Mouse (Mus musculus): Measurements from ENCODE around the gene Akap13. TPM values are rescaled to one million over a fixed set of nuclear protein-coding genes. Genes with fewer than 3 reads are reported as not detected.

Gene Akap13
- polyA plus RNA-seq, 1 experiment from 2014 or later, result 33.4 TPM

- Histone ChIP-seq H3K27ac (no peak overlapping the region), H3K4me2 (no peak overlapping the region), H3K9me3 (replicated peaks) (no peaks in the 10 kb centered on the region), H3K4me1 (replicated peaks) (no peaks in the 10 kb centered on the region), H3K4me3 (replicated peaks) (no peak overlapping the region), H3K9ac (no peak overlapping the region), H3K27me3 (no peaks in the 10 kb centered on the region), H3K36me3 (peaks cover 53% of the 10 kb centered on the region)
- WGBS (ENCODE audit: insufficient replicate concordance), result 83% methylated on average over 3 of the region's 3 CpGs
- DNase-seq (no peak), ATAC-seq (ENCODE audit: low read depth) (no peak)
These were observed 229.6 kb downstream of the Akap13 start for GRCm38 (mm10) chr7:75684976-75685375.

- H3K27me3 ChIP-seq, result no peaks in the 10 kb centered on the region
- DNase-seq, result no peak
- H3K27ac ChIP-seq, result no peak overlapping the region
- ATAC-seq (ENCODE audit: low read depth), result 0 out of 2 replicates have a peak, but pooled peaks have one; percentile 43
- no peaks in the 10 kb centered on the region for H3K4me1 ChIP-seq (replicated peaks)
- WGBS (ENCODE audit: insufficient replicate concordance), result 44% methylated on average over 7 of the region's 7 CpGs
- H3K9me3 ChIP-seq (replicated peaks), result no peaks in the 10 kb centered on the region
- no peak overlapping the region for H3K4me2 ChIP-seq
- peaks cover 56% of the 10 kb centered on the region for H3K36me3 ChIP-seq
- H3K4me3 ChIP-seq (replicated peaks), result no peak overlapping the region
- H3K9ac ChIP-seq, result no peak overlapping the region
These were observed 230.9 kb downstream of the Akap13 start for GRCm38 (mm10) chr7:75686046-75686826.

GRCm38 (mm10) chr7:75686827-75687164 is 231.5 kb downstream of the Akap13 start:
- ATAC-seq (ENCODE audit: low read depth), result no peak
- H3K4me2 ChIP-seq, result no peak overlapping the region
- H3K9me3 ChIP-seq (replicated peaks), result no peaks in the 10 kb centered on the region
- no peak for DNase-seq
- H3K27me3 ChIP-seq, result no peaks in the 10 kb centered on the region
- peaks cover 56% of the 10 kb centered on the region for H3K36me3 ChIP-seq
- 66% methylated on average over 1 of the region's 1 CpGs for WGBS (ENCODE audit: insufficient replicate concordance)
- no peak overlapping the region for H3K4me3 ChIP-seq (replicated peaks)
- no peak overlapping the region for H3K9ac ChIP-seq
- no peak overlapping the region for H3K27ac ChIP-seq
- H3K4me1 ChIP-seq (replicated peaks), result no peaks in the 10 kb centered on the region

- H3K4me3 ChIP-seq (replicated peaks), result no peak overlapping the region
- no peaks in the 10 kb centered on the region for H3K27me3 ChIP-seq
- ATAC-seq (ENCODE audit: low read depth) (no peak), DNase-seq (no peak)
- no peak overlapping the region for H3K4me2 ChIP-seq
- no peak overlapping the region for H3K27ac ChIP-seq
- no peaks in the 10 kb centered on the region for H3K4me1 ChIP-seq (replicated peaks)
- no peak overlapping the region for H3K9ac ChIP-seq
- H3K9me3 ChIP-seq (replicated peaks), result no peaks in the 10 kb centered on the region
- WGBS (ENCODE audit: insufficient replicate concordance), result 86% methylated on average over 3 of the region's 3 CpGs
- peaks cover 57% of the 10 kb centered on the region for H3K36me3 ChIP-seq
These were observed 232.8 kb downstream of the Akap13 start for GRCm38 (mm10) chr7:75688144-75688543.

- H3K36me3 ChIP-seq, result peaks cover 53% of the 10 kb centered on the region
- no peaks in the 10 kb centered on the region for H3K27me3 ChIP-seq
These were observed 239.4 kb downstream of the Akap13 start for GRCm38 (mm10) chr7:75694777-75695176.

GRCm38 (mm10) chr7:75699836-75700235 is 244.5 kb downstream of the Akap13 start:
- H3K4me3 ChIP-seq (replicated peaks), result no peak overlapping the region
- H3K27ac ChIP-seq, result no peak overlapping the region
- ATAC-seq (ENCODE audit: low read depth), result no peak
- no peak for DNase-seq
- no peaks in the 10 kb centered on the region for H3K27me3 ChIP-seq
- H3K36me3 ChIP-seq, result peaks cover 80% of the 10 kb centered on the region
- H3K9me3 ChIP-seq (replicated peaks), result no peaks in the 10 kb centered on the region
- WGBS (ENCODE audit: insufficient replicate concordance), result 31% methylated on average over 5 of the region's 5 CpGs
- peaks cover 18% of the 10 kb centered on the region for H3K4me1 ChIP-seq (replicated peaks)
- no peak overlapping the region for H3K9ac ChIP-seq
- no peak overlapping the region for H3K4me2 ChIP-seq

More at GRCm38 (mm10) chr7:75694777-75695176, 239.4 kb downstream of the Akap13 start:
- DNase-seq (no peak), ATAC-seq (ENCODE audit: low read depth) (no peak)
- Histone ChIP-seq H3K27ac (no peak overlapping the region), H3K4me3 (replicated peaks) (no peak overlapping the region), H3K9ac (no peak overlapping the region), H3K4me1 (replicated peaks) (peaks cover 8% of the 10 kb centered on the region; the same call in 1 of the 2 replicates), H3K4me2 (no peak overlapping the region), H3K9me3 (replicated peaks) (no peaks in the 10 kb centered on the region)
- WGBS (ENCODE audit: insufficient replicate concordance), result 85% methylated on average over 5 of the region's 5 CpGs

GRCm38 (mm10) chr7:75700771-75701345 is 245.5 kb downstream of the Akap13 start:
- Histone ChIP-seq H3K27me3 (no peaks in the 10 kb centered on the region), H3K9me3 (replicated peaks) (no peaks in the 10 kb centered on the region), H3K27ac (no peak overlapping the region), H3K4me2 (no peak overlapping the region), H3K4me1 (replicated peaks) (peaks cover 18% of the 10 kb centered on the region), H3K36me3 (peaks cover 83% of the 10 kb centered on the region), H3K4me3 (replicated peaks) (no peak overlapping the region), H3K9ac (no peak overlapping the region)
- 69% methylated on average over 10 of the region's 10 CpGs for WGBS (ENCODE audit: insufficient replicate concordance)
- ATAC-seq (ENCODE audit: low read depth), result no peak
- DNase-seq, result no peak

GRCm38 (mm10) chr7:75701761-75702160 is 246.4 kb downstream of the Akap13 start:
- DNase-seq (no peak), ATAC-seq (ENCODE audit: low read depth) (no peak)
- no peaks in the 10 kb centered on the region for H3K9me3 ChIP-seq (replicated peaks)
- peaks cover 18% of the 10 kb centered on the region for H3K4me1 ChIP-seq (replicated peaks)
- peaks cover 81% of the 10 kb centered on the region for H3K36me3 ChIP-seq
- no peak overlapping the region for H3K27ac ChIP-seq
- H3K27me3 ChIP-seq, result no peaks in the 10 kb centered on the region
- H3K9ac ChIP-seq, result no peak overlapping the region
- no peak overlapping the region for H3K4me2 ChIP-seq
- 39% methylated on average over 7 of the region's 7 CpGs for WGBS (ENCODE audit: insufficient replicate concordance)
- H3K4me3 ChIP-seq (replicated peaks), result 0 out of 2 replicates have a peak overlapping the region, but pooled peaks have one; percentile 2

GRCm38 (mm10) chr7:75702368-75702767 is 247.0 kb downstream of the Akap13 start:
- Histone ChIP-seq H3K36me3 (peaks cover 81% of the 10 kb centered on the region), H3K27me3 (no peaks in the 10 kb centered on the region), H3K4me1 (replicated peaks) (peaks cover 22% of the 10 kb centered on the region), H3K4me3 (replicated peaks) (0 out of 2 replicates have a peak overlapping the region, but pooled peaks have one; percentile 2), H3K9me3 (replicated peaks) (no peaks in the 10 kb centered on the region), H3K27ac (no peak overlapping the region), H3K4me2 (no peak overlapping the region), H3K9ac (no peak overlapping the region)
- DNase-seq, result no peak
- no peak for ATAC-seq (ENCODE audit: low read depth)
- 63% methylated on average over 3 of the region's 3 CpGs for WGBS (ENCODE audit: insufficient replicate concordance)

- ATAC-seq (ENCODE audit: low read depth) (no peak), DNase-seq (no peak)
- no peak overlapping the region for H3K27ac ChIP-seq
- H3K4me3 ChIP-seq (replicated peaks), result 0 out of 2 replicates have a peak overlapping the region, but pooled peaks have one; percentile 2
- no peak overlapping the region for H3K4me2 ChIP-seq
- no peak overlapping the region for H3K9ac ChIP-seq
- no peaks in the 10 kb centered on the region for H3K27me3 ChIP-seq
- 71% methylated on average over 3 of the region's 3 CpGs for WGBS (ENCODE audit: insufficient replicate concordance)
- peaks cover 81% of the 10 kb centered on the region for H3K36me3 ChIP-seq
- no peaks in the 10 kb centered on the region for H3K9me3 ChIP-seq (replicated peaks)
- peaks cover 30% of the 10 kb centered on the region for H3K4me1 ChIP-seq (replicated peaks)
These were observed 247.8 kb downstream of the Akap13 start for GRCm38 (mm10) chr7:75702966-75703645.

- ATAC-seq (ENCODE audit: low read depth) (0 out of 2 replicates have a peak, but pooled peaks have one; percentile 42), DNase-seq (no peak)
- Histone ChIP-seq H3K4me3 (replicated peaks) (no peak overlapping the region), H3K9ac (no peak overlapping the region), H3K36me3 (peaks cover 83% of the 10 kb centered on the region), H3K27ac (no peak overlapping the region), H3K27me3 (no peaks in the 10 kb centered on the region), H3K9me3 (replicated peaks) (no peaks in the 10 kb centered on the region), H3K4me2 (no peak overlapping the region), H3K4me1 (replicated peaks) (peaks cover 26% of the 10 kb centered on the region)
- WGBS (ENCODE audit: insufficient replicate concordance), result 65% methylated on average over 6 of the region's 6 CpGs
These were observed 249.5 kb downstream of the Akap13 start for GRCm38 (mm10) chr7:75704862-75705261.

Measured in liver, embryonic 13.5 days (tissue).